Mouse (Mus musculus) lung, adult 2 months (tissue): ENCODE results near the gene Nat8f1. TPM values are rescaled to one million over a fixed set of nuclear protein-coding genes. Genes with fewer than 3 reads are reported as not detected.
"Not testable (repeated sequence)": the region's sequence is repeated elsewhere in the genome, so short reads cannot be mapped to it uniquely, and the experiment has no call there.

Source experiments
- DNase-seq: peaks from one replicate; pipeline ENCODE4 v3.0.0; 2022
- H3K4me1 ChIP-seq: fragments of 200-500 bp; 2 replicates; pipeline ENCODE4 v1.6.1; 2011; ENCODE audit warnings: low read length; ENCODE audit not compliant: control insufficient read depth, insufficient read depth
- H3K4me3 ChIP-seq: fragments of 200-500 bp; replicated peaks from 2 replicates; pipeline ENCODE3; 2011; ENCODE audit warnings: low read depth, mild to moderate bottlenecking, control low read depth, low read length; ENCODE audit errors: extremely low read depth
- CTCF ChIP-seq: fragments of 200-500 bp; IDR thresholded peaks from 2 replicates; pipeline ENCODE4 v1.5.1; 2011; ENCODE audit warnings: mild to moderate bottlenecking, low read length, control low read depth; ENCODE audit not compliant: insufficient read depth
- POLR2A ChIP-seq: fragments of 200-500 bp; IDR thresholded peaks from 2 replicates; pipeline ENCODE4 v1.6.1; 2011; ENCODE audit warnings: low read depth, mild to moderate bottlenecking, control low read depth, low read length, borderline replicate concordance; ENCODE audit errors: extremely low read depth
- WGBS: fragments of 180-500 bp; shearing (Covaris S2); methylation state at CpG from one replicate; pipeline ENCODE4 v1.1.7; 2018; 5-methylcytosine and 5-hydroxymethylcytosine counted together
- polyA plus RNA-seq: library from polyadenylated mRNA; depleted of rRNA; stranded (reverse); fragments of >200 nt; gene quantifications from 2 replicates; pipeline ENCODE4 v1.2.3, GENCODE M21; 2012

Nat8f1 gene
- polyA plus RNA-seq, 1 experiment, result 7.5 TPM

DNA sequence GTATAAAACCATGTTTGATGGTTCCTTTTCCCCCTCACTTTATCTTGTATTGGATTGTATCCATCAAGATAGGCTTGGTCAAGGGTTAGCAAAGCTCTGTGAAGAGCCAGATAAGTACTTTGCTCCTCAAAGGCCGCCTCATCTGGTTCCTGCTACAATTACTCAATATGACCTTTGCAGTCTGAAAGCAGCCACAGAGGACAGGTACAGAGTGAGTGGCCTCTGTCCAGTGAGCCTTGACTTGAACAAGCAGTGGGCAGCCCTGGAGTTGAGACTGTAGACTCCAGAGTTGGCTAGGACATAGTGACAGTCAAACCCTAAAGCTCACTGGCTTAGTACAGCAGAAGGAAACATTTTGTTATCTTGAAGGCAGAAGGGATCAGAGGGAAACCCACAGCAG, 13.8 kb upstream of the Nat8f1 start:
- 73% methylated on average over 1 of the region's 1 CpGs for WGBS
- DNase-seq, result no peak

DNA sequence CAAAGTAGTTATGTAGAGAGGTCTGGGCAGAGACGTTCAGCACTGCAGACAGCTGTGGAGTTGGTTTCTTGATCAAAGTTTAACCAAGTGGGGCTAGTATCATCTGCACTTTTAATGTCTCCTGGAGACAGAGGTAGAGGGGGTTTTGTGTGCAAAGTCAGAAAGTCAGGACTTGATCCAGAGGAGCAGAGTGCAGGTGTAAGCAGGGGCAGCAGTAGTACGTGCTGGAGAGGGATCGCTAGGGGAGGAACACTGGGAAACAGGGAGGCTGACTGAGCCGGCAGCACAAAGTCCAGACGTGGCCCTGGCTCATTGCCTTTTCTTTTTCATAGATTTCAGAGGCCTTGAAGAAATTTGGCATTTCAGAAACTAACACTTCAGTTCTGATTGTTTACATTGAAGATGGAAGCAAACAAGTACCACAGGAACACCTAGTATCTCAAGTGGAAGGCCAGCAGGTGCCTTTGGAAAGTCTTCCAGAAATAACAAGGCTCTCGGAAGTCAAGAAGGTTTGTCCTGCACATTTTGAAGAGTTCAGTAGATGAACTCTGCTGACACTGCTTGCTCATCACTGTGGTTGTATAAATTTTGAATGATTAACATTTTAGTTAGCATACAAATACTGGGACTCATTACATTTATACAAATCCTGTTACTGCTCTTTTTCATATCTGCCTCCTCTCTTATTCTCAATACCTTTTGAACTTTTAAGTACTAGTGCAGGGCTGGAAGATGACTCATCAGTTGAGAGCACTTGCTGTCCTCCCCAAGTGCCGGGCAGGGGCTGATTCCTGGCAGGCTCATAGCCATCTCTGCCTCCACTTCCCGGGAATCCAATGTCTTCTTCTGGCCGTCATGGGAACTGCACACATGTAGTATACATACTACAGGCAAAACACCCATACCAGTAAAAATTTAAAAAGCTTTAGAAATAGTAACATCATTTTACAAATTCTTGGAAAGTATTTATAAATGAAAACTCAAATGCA, 12.3 kb upstream of the Nat8f1 start:
- no peak overlapping the region for H3K4me3 ChIP-seq
- 73% methylated on average over 9 of the region's 9 CpGs for WGBS
- no peak for TF ChIP-seq POLR2A
- TF ChIP-seq CTCF, result no peak
- no peak for DNase-seq
- no peaks in the 10 kb centered on the region for H3K4me1 ChIP-seq

More for the DNA sequence above, 13.8 kb upstream of the Nat8f1 start:
- no peak for TF ChIP-seq POLR2A
- no peak for TF ChIP-seq CTCF
- no peak overlapping the region for H3K4me3 ChIP-seq
- H3K4me1 ChIP-seq, result no peaks in the 10 kb centered on the region

DNA sequence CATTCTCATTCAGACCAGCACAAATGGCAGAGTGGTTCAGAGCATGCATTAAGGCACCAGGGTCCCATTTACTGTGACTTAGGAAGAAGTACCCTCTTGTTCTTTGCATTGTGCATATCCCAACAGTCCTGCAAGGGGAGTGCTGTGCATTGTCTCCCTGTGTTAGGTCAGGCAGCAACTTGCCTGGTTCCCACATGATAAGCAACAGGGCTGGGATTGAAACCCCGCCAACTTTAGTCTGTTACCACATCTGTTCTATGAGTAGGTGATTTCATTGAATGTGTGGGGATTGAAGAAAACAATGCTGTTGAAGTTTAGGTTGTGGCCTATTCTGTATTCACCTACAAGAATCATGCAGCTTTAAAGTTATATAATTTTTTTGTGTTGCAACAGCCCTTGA, 11.2 kb upstream of the Nat8f1 start:
- no peak for TF ChIP-seq POLR2A
- no peak for TF ChIP-seq CTCF
- 83% methylated on average over 1 of the region's 1 CpGs for WGBS
- DNase-seq, result no peak

DNA sequence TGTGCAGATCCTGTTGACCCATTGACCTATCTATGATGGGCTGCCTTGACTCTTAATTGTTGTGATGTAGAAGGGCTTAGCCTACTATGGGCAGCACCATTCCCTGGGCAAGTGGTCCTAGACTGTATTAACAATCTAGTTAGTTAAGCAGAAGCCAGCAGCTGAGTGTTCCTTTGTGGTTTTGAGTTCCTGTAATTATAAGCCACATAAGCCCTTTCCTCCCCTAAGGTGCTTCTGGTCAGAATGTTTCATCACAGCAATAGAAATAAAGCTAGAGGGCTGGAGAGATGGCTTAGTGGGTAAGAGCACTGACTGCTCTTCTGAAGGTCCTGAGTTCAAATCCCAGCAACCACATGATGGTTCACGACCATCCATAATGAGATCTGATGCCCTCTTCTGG, 8.2 kb upstream of the Nat8f1 start:
- DNase-seq, result no peak
- TF ChIP-seq POLR2A, result no peak
- TF ChIP-seq CTCF, result no peak
- Histone ChIP-seq H3K4me3 (no peak overlapping the region), H3K4me1 (no peaks in the 10 kb centered on the region)
- WGBS, result 94% methylated on average over 1 of the region's 1 CpGs

More for the DNA sequence above, 11.2 kb upstream of the Nat8f1 start:
- Histone ChIP-seq H3K4me3 (no peak overlapping the region), H3K4me1 (no peaks in the 10 kb centered on the region)

DNA sequence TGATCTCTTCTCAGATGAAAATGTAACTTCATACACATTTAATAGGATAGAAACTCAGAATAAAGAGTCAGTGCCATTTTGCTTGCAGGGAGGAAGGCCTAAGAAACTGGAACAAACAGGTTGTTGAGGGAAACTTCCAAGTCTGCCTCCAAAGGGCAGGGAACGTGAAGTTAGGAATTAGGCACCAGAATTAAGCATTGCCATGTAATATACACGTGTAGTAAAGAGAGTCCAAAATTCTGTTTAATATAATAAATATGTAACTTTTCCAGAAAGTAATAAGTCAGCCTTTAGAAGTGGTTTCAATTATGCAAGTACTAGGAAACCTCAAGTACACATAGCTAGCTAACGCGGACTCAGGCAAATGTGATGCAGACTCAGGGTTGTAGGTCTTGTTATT, 3.9 kb upstream of the Nat8f1 start:
- Histone ChIP-seq H3K4me3 (no peak overlapping the region), H3K4me1 (peaks cover 2% of the 10 kb centered on the region; the same call in 1 of the 2 replicates)
- DNase-seq, result no peak
- WGBS, result 74% methylated on average over 4 of the region's 4 CpGs
- TF ChIP-seq CTCF, result no peak
- TF ChIP-seq POLR2A, result no peak

DNA sequence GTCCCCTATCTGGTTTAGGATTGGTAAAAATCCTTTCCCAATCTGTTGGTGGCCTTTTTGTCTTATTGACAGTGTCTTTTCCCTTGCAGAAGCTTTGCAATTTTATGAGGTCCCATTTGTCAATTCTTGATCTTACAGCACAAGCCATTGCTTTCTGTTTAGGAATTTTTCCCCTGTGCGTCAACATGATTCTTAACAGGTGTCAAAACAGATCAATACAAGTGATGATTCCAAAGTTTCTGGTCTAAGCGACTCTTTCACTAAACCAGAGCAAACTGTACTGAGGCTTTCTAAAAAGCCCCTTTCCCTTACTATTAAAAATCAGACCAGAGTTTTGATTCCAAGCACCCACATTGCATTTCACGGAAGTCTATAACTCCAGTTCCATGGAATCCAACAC, 2.9 kb upstream of the Nat8f1 start:
- DNase-seq, H3K4me3 ChIP-seq, H3K4me1 ChIP-seq: not testable (repeated sequence)
- WGBS, result 94% methylated on average over 3 of the region's 3 CpGs

DNA sequence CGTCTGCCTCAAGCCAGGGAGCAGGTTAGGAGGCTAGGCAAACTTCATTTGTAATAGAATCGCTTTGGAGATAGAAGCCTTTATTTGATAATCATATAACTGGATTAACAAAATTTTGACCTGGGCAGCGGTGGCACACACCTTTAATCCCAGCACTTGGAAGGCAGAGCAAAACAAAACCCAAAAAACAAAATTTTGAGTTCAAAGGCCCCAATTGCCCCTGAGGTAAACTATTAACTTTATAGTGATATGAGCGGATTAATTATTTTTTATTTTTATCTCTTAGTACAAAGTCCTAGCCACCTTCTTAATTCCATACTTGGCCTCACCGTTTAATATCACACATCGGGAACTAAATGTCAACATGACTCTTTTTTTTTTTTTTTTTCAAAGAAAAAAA, 1.1 kb upstream of the Nat8f1 start:
- no peak for DNase-seq
- H3K4me1 ChIP-seq, result peaks cover 2% of the 10 kb centered on the region; the same call in 1 of the 2 replicates
- no peak overlapping the region for H3K4me3 ChIP-seq
- 78% methylated on average over 6 of the region's 6 CpGs for WGBS
- no peak for TF ChIP-seq POLR2A
- no peak for TF ChIP-seq CTCF

DNA sequence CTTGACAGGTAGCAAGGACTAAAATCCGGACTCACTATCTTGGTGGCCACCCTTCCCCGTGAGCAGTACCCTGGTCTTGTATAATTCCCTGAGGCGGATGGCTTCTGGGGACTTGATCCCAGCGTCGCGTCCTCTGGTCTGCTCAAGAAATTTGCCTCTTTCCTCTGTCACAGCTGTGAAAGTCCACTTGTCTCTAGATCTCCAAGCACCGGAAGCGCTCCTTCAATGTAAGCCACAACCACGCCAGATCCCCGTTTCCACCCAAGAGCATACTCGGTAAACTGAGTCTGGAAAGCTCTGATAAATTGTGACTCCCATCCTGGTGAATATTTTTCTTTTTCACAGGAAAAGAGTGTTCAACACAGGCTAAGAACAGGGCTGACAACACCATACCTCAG, 347 bp downstream of the Nat8f1 start:
- DNase-seq, result no peak
- TF ChIP-seq CTCF (no peak), POLR2A (no peak)
- Histone ChIP-seq H3K4me3 (peak overlapping the region; percentile 92), H3K4me1 (peaks cover 2% of the 10 kb centered on the region; the same call in 1 of the 2 replicates)
- 3% methylated on average over 11 of the region's 11 CpGs for WGBS

DNA sequence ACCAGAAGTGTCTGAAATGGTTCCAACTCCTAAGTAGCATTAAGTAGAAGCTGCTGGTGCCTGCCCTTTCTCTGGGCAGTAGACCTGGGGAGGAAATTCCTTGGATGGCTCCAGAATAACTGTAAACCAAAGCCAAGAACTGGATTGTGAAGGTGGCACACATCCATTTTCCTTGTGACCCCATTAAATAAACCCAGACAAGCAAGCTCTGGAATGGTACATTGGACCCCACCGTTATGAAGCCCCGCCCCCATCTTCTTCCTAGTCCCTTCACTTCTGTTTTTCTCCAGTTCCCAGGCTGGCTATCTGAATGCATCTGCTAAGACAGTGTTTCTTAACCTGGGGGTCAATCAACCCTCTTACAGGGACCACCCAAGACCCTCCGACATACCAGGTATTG, 3.9 kb downstream of the Nat8f1 start, which contains the start of gene Tprkb:
Gene Tprkb, plus strand, starts transcription at position 279 of the 400 bp plus-strand sequence.
- Histone ChIP-seq H3K4me1 (peaks cover 2% of the 10 kb centered on the region; the same call in 1 of the 2 replicates), H3K4me3 (no peak within 1 kb of the TSS)
- WGBS, result 70% methylated on average over 3 of the region's 3 CpGs
- TF ChIP-seq POLR2A, result no peak
- no peak for TF ChIP-seq CTCF
- no peak for DNase-seq

DNA sequence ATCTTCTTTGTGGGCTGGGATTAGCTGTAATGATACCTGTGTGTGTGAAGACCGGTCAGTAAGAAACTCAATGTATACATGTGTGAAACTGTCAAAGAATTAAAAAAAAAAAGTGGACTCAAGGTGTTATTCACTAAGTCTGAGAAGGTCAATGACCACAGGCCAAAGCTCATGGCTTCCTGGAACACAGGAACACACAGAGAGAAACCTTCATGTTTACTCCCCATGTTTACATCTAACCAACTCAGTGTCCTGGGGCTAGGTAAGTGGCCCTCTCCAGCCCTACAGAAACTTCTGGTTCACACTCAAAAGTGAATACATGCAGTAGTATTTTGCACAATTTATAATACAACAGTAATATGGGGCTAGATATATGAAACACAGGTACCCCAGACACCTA, 5.8 kb downstream of the Nat8f1 start:
- no peak for DNase-seq
- H3K4me1 ChIP-seq, result no peaks in the 10 kb centered on the region
- TF ChIP-seq CTCF (no peak), POLR2A (no peak)
- H3K4me3 ChIP-seq, result no peak overlapping the region
- 94% methylated on average over 1 of the region's 1 CpGs for WGBS

DNA sequence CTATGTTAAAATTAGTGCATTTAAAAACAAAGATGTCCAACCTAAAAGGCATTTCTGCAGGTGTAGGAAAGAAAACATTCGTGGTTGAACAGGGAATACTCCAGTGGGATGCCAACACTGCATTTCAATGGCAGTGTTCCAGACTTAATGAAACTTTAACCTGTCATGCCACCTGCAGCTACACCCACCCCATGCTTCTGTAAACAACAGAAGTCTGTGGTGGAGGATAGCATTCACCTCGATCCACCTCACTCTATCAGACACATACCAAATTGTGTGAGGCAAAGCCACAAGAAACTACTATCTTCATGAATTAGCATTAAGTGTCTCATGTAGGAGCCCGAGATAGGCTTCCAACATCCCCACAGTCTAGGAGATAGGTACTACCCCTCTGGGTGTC, 7.1 kb downstream of the Nat8f1 start:
- DNase-seq, result no peak
- WGBS, result 63% methylated on average over 3 of the region's 3 CpGs
- H3K4me3 ChIP-seq, result no peak overlapping the region
- no peaks in the 10 kb centered on the region for H3K4me1 ChIP-seq
- TF ChIP-seq POLR2A, result no peak
- TF ChIP-seq CTCF, result no peak

DNA sequence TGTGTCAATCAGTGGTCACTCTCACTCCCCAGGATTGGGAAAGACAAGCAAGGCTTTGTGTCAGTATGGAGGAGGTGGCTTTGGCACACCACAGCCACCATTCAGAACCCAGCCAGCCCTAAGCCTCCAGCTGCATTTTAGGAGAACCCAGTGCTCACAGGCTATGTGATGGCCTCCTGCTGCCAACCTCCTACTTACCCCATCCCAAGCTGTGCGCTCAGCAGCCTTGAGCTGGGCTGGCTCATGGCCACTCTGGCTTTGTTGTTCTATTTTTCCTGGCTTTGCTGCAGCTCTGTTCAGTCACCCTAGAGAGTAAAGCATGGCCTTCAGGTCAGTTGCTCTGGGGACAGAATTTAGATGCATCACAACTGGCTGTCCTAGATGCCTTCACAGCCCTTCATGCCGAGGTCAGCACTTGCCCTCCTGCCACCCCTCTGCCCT, 8.6 kb downstream of the Nat8f1 start:
- 66% methylated on average over 2 of the region's 2 CpGs for WGBS
- H3K4me3 ChIP-seq, H3K4me1 ChIP-seq, DNase-seq: not testable (repeated sequence)
